Mouse (Mus musculus) urinary bladder, postnatal 25 days (tissue): ENCODE measurements at regions not wholly inside any gene's neighbourhood (a gene's known extent, or its start where the extent isn't known, plus 50 kb on each side); places are given as distances from the start of the nearest gene placed in this dataset.

ENCODE experiments used
- DNase-seq: peaks from one replicate; pipeline ENCODE4 v3.0.0; 2022; ENCODE audit warnings: low spot score

DNA sequence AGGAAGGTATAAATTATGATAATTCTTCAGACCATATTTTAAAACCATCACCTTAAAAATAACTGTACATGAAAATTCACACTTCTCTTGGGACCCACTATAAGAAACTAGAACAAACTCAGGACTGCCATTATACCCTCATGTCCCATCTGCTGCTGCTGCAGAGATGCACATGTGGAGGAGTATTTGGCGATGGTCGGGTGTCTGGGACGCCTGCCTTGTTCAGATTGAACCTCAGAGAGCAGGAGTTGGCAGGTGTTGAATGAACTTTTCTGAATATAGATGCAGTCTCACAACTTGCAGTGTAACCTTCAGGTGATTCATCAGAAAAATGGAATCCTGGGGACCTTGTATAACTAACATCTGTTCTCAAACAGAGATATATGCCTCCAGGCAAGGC lies 1338.0 kb downstream of the Slc22a22 start:
- no peak for DNase-seq

DNA sequence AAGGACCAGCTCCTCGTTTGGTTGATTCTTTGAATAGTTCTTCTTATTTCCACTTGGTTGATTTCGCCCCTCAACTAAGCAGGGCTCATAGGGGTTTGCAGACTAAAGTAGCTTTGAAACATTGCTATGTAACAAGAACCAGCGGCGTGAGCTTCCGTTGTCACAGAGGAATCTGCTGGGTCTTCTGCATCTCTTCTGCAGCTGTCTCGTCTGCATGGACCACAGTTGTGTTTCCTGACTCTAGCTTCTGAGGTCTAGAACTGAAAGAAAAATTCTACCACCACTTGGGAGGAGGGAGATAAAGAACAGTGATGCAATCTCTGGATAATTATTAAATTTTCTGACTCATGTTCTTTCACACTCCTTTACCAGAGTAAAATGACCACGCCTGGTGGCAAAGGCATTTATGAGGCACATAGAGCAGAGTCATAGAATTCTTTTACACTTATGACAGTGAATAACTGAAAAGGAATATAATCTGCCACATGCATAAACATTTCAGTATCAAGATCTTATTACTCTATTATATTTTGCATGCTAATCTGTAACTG lies 1340.9 kb downstream of the Slc22a22 start:
- DNase-seq = no peak

DNA sequence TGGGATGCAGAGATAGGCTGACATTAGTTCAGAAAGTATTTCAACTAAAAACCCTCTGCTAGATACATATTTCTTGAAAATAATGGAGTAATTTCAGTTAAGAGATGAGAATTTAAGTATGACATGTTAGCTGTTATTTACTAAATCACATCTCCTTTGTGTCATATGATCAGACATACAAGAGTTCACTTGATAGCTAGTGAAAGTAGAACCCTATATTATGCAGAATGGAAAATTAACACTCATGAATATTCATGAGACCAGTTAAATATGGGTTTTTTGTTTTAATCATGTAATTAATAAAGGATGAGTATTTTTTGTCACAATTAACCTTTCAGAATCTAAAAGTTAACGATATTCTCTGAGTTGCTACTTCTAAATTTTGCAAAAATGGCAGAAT lies 1349.4 kb downstream of the Slc22a22 start:
- no peak for DNase-seq

DNA sequence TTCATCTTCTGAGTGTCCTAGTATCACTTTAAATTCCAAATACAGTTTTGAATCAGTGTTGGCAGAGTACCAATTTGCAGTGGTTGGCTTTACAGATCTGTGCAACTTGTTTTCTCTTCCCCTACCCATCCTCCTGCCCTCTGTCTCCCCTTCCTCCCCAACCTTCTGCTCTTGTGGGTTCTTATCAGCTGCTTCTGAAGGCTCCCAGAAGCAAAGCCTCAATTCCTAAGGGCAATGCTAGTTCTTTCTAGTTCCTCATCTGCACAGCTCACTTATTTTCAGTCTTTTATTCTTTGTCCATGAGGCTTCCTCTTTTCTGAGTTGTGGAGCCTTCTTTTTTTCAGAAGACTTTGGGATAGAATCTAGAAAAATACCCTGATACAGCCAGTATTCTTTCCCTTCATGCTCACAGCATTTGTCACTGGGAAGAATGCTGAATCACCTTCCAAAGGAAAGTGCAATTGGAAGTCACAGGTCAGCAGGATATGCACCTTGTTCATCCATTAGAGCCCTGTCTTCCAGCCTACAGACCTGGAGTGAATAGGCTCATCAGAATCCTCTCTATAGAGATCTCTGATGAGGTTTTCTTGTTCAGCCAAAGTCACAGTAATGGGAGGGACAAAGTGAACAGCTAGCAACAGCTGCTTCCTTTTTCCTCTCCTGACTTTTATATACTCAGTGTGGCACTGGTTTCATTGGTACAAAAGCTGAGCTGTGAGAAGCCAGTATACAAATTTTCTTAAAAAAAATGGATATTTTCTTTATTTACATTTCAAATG lies 1357.9 kb downstream of the Slc22a22 start:
- DNase-seq = no peak

DNA sequence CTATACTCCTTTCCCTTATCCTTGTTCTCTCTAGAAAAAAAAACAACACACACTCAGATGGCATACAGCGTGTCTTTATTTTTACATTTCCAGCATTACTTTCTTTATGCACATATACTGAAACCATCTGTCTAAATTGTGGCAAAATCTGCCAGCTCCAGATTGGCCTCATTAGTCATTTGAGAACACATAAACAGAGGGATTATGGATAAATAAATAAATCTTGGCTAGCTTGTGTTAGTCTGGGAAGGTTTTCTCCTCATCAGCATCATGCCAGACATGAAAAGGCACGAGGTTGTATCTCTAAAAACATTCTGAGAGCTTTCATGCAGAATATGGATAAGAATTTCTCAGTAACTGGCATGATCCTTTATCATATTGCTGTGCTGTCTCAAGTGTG lies 1369.1 kb downstream of the Slc22a22 start:
- DNase-seq = no peak

DNA sequence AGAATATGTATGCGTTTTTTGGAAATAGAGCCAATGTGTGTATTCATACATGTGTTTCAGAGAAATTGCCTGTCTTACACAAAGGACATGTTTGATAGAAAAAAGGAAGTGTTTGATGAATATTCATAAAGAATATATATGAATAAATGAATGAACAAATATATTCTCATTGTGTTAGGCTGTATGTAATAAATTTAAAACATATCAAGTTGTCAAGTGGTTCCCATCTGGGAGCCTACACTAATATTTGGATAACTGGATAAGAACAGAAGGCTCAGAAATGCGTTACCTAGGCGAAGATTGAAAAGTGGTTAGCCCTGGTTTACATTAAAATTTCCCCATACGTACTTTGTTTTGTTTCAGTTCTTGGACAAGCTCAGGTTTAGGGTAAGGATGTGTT lies 1369.7 kb downstream of the Slc22a22 start:
- no peak for DNase-seq

DNA sequence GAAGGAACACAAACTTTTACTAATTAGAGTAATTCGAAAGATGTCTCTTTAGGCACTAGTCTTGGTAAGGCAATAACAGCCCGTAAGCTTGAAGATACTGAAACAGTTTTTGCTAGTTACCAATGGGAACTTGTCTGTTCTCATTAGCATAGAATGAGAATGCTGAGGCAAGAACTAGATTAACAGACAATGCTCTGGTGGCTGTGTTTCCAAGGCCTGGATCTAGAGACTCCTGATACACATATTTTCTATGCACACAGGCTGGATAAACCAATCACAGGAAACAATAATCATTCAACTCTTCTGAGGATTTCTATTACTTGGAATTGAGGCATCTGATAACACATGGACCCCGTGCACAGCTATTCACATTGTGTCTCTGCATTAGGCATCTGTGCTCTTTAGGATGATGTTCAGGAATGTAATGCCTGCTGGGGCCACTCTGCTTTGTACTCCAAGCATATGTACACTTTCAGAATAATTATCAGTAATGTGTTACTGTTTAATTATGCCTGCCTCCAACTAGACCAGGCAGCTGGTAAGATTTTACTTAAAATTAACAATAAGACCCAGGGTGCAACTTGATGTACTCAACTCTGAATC lies 1377.2 kb downstream of the Slc22a22 start:
- DNase-seq = no peak

DNA sequence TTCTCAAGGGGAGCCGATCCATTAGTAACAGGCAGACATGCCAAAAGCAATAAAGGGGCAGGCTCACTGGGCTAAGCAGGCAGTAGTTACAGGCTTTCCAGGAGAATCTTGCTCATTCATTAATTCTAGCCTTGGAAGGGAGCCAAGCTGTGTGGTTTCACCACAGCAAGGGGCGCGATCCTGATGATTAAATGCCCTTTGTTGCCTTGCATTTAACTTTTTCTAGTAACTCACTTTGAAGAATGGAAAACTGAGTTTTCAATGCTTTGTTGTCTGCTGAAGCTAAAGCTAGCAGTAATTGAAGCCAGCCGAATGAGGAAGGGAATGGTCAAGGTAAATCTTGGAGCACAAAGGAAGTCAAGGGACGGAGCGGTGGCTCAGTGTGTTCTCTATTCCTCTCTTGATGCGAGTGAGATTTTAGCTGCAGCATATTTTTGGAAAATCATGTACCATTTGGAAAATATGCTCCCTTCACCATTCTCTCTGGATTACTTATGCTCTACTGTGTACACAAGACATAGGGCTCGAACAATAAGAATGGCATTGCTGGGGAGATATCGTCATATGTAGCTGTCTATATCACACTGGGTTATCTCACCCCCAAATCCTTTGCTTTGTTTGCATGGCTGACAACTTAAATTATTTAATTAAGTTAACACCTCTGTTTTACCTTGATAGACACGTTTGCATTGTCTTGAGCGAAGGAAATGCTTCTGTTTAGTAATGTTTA lies 1399.4 kb downstream of the Slc22a22 start:
- no peak for DNase-seq

DNA sequence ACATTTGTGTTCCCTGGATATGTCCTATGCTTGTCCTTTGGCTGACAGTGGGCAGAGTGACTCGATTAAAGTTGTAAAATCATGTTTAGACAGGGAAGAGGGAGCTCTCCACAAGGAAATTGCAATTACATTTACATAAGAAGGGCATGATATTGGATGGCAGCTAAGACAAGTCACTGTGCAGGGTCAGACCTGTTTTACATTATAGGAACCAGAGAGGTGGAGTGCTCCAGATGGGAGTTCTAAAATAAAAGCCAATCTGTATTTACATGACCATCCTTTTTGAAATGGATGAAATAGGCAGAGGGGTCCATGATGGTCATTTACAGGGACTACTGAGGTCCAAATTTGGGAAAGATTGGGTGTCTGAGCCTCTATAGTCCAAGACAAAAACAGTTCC lies 1400.3 kb downstream of the Slc22a22 start:
- no peak for DNase-seq

DNA sequence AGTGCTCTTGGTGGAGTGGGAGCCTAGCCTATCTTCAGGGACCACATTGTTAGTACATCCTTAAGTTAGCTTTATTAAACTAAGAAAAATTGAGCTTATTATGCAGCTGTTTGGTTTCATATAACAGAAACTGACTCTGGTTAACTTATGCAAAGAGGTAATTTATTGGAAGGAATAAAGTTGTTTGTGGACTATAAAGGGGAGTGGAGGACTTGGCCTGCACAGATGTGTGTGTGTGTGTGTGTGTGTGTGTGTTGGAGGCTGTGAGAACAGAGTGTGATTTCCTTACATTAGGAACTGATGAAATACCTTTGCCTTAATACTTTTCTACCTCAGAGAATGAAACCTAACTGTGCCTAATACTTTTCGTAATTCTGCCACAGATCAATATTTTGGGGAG lies 1400.7 kb downstream of the Slc22a22 start:
- DNase-seq = no peak

DNA sequence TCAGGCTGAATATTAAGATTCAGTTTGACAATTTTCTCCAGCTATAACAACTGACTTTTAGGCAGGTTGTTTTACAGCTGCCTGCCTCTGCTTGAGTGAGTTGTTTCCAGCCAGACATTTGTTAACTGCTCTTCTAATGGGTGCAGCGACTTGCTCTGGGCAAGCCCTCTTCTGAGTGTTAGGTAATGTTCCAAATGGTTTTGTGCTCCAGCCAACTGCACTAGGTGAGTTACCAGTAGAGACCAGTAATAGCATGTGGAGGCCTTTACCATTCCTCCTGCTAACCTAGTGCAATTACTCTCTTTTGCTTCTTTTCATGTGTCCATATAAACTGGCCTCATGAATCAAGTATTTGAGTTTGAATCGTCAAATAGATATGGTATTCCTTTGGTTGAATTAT lies 1407.9 kb downstream of the Slc22a22 start:
- no peak for DNase-seq

DNA sequence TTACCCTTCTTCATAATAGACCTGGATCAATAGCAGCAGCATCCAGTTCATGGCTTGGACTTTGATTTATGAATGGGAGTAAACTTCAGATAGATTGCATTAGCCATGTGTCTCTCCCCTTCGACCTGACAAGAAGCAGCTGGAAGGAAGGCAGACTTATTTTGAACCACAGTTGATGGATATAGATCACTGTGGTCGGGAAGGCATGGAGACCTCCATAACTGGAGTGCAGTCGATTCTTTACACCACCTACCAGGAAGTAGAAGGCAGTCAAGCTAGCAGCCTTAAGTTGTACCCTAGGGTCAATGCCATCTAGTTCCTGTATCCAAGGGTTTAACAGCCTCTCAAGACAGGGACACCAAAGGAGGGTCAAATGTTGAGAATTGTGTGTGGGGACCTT lies 1410.2 kb downstream of the Slc22a22 start:
- no peak for DNase-seq

DNA sequence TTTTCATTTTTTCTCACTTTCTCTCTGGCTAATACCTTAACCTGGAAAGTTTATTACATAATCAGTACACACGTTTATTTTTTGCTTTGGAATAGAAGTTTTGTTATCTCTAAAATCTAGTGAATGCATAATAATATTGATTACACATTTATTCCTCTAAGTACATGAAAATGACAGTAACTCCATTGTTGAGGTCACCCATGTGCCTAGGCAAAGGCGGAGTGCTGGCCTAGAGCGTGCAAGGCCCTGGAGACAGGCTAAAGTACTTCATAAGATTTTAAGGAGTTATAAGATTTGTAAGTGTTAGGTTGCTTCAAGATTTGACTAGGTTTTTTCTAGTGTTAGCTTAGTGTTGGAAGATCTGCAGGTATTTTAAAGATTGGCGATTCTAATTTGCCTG lies 1410.9 kb downstream of the Slc22a22 start:
- DNase-seq = no peak

DNA sequence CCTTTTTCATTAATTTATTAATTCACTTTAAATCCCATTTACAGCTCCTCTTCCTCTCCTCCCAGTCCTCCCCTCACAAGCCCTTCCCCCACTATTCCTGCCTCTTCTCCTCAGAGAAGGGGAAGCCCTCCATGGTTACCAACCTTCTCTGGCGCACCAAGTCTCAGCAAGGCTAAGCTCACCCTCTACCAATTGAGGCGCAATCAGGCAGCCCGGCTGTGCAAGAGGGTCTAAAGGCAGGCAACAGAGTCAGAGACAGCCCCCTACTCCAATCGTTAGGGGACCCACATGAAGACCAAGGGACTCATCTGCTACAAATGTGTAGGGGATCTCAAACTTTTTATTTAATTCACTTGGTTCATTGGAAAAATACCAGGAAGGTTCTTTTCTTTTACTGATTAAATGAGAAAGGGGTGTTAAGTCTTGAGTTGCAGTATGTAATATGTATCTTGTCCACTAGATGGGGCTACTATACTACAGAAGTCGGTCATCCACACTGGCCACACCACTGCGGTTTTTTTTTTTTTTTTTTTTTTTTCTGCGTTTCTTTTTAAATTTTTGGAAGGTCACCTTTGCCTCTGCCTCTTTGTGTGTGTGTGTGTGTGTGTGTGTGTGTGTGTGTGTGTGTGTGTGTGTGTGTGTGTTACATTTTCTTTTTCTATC lies 1411.4 kb downstream of the Slc22a22 start:
- no peak for DNase-seq

DNA sequence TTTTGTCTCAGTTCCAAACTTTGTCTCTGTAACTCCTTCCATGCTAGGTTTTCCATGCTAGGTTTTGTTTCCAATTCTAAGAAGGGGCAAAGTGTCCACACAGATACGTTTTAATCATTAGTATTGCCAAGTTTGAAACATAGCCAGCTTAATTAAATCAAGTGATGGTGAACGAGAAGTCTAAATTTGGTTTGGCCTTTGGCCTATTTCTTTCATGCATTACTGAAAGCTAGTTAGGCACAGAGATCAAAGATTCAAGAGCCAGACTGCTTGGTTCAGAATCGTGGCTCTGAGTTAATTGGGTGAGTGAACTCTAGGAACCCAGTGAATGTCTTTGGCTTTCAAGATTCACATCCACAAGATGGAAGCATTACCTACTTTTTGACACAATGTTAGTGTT lies 1414.8 kb downstream of the Slc22a22 start:
- DNase-seq = no peak

DNA sequence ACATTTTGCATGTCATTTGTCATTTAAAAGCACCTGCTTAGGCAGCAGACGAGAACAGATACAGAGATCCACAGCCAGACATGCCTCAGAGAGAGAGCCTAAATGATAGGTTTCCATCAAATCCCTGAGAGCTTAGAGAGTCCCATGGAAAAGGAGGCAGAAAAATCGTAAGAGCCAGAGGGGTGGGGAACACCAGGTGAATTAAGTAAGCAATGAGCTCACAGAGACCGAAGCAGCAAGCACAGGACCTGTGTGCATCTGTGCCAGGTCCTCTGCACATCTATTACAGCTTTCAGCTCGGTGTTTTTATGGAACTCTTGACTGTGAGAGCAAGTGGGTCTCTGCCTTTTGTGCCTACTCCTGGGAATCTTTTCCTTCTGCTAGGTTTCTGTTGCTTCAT lies 1416.1 kb downstream of the Slc22a22 start:
- DNase-seq = no peak

DNA sequence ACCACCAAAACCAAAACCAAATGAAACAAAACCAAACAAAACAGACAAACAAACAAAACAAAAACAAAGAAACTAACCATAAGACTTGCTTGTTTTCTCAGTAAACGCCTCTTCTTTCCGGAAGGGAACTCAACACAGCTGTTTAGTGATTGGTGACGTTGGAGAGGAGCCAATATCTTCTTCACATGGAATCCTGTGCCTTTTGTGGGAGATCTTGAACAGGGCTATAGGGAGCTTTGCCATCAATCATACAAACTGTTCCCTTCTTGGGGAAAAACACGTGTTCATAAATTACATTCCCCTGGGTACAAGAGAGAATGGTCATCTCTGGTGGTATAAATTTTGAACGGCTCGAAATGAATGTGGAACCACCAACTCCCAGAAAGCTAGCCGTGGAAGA lies 1426.7 kb downstream of the Slc22a22 start:
- DNase-seq = no peak

DNA sequence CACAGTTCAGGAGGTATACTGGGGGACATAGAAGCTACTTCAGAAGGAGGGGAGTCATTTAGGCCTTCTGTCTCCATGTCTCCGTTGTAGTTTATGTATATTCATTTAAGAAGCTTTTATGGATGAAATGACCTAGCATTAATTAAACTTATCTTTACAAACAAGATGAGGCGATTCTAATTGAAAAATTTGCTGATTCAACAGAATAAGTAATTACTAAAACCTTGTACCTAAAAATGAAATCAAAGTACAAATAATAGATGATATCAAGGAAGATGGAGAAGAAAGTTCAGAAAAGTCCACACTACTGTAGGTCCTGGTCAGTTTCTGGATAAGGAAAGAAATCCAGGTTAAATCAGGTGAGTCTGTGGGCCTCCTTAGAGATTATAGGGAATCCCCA lies 1429.6 kb downstream of the Slc22a22 start:
- DNase-seq = no peak

DNA sequence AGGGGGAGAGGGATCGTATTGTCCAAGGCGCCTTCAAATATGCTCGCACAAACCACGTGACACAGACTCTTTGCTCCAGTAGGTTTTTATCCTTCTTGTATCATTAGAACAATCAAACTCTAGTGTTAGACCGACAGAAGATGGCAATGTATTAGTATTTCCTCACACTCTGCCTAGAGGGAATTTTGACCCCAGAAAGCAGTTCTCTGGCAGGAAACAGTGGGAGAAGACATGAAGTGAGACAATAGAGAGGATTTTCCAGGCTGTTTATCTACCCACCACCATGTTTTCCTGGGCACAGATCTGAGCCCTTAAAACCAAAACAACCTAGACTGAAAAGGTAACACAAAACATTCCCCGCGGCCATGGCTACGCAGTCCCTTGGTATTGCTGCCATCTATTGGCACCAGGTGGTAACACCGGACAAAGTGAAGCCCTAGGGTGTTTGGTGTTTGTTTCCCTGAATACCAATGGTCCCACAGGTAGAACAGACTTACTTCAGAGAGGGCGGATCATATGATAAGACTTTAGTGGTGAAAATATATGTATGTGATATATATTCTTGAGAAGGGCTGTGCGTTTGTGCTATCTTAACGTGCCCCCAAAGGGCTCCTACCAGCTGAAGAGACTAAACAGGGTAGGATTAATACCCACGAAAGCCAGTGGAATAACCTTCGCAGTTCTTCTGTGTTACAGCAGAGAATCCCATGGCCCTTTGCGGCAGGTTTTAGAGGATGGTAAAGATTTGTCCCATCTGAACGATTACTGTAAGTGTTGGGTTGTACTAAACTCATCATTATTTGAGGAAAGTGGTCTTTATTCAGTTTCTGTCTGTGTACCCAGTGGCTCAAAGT lies 1430.5 kb downstream of the Slc22a22 start:
- DNase-seq = peak; percentile 67

DNA sequence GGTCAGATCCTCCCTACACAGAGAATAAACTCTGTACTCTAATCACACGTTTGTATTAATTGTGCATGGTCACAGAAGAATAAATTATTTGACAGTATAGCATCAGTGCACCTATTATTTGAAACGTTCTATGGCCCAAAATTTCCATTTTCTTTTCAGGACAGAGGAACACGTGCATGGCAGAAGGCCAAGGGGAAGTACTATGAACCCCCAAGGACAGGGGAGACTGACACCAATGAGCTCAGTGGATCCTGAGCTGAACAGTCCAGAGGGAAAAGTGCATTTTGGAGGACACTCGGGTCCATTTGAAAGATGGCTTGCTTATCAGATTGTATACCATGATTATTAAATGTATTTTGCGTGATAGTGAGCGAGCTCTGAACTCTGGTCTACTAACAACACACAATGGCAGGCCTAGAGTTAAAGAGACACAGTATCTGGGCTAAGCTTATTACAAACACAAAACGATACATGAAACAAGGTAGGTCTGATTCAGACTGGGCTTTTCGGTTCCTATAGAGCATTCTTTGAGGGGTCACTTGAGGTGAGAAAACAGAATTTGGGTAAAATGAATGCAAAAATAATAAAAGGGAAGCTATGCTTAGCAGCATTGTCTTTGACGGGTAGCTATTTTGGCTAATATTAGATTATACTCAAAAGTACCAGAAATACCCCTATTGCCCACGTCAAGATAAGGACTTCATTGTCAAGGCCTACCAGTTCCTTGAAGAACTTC lies 1431.7 kb downstream of the Slc22a22 start:
- no peak for DNase-seq

DNA sequence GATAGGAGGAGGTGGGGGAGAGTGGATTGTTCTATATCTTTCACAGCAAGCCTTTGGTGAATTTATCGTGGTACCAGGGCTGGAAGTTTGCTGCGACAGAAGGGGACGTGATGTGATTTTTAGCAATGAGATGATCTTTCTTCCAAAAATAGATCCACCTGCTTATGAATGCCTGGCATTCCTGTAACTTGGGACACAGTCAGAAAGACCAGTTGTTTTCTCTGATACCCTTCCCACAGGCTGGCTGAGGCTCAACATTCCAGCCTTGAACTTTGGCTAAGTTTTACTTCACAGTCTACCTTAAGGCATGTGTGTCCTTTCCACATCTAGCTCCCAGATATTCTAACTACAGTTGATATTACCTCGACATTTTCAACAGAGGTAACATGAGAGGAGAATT lies 1434.1 kb downstream of the Slc22a22 start:
- no peak for DNase-seq
